In genomic region chr1:78725617-78726223, GRCm38 (mm10) we compare ENCODE assay signal across 9 mouse cellular contexts.
DNase-seq lines count a peak whose midpoint lies in the region; ATAC-seq and TF ChIP-seq lines count a peak whose summit lies in the region.
"Had no signal": no experiment of that assay in that cellular context is flagged by ENCODE, and none has a peak within 500 bp of the region (broad histone marks: within the 10 kb centered on the region; RNA-seq: fewer than 3 reads in every experiment).

No protein-coding gene starts in this region.

- intact Hi-C loops in left cerebral cortex, postnatal 4 days (cut with DNase I), result loop anchor here (2.0 kb wide), 2 partner anchors 715 to 915 kb away; partner anchors contain the start of gene Scg2
- intact Hi-C loops in gastrocnemius, adult 2 months (cut with DNase I), result loop anchor here (2.0 kb wide), 1 partner anchor 957 kb away; no protein-coding TSS in a partner anchor

- H3K4me3 ChIP-seq in forebrain, embryonic 12.5 days (replicated peaks), result no peak overlapping the region
- H3K4me3 ChIP-seq in midbrain, embryonic 14.5 days (replicated peaks; ENCODE audit: low read depth, low read length), result no peak overlapping the region
- H3K4me3 ChIP-seq in gastrocnemius, adult 2 months, result no peak overlapping the region
- H3K4me3 ChIP-seq in thymus, adult 2 months (ENCODE audit: control insufficient read depth, insufficient read depth, low read length), result no peak overlapping the region
- H3K4me3 ChIP-seq: myocyte had no signal

- H3K4me2 ChIP-seq in forebrain, embryonic 12.5 days, result no peak overlapping the region
- no peak overlapping the region for H3K4me2 ChIP-seq in midbrain, embryonic 14.5 days (ENCODE audit: low read length)

- ATAC-seq in forebrain, embryonic 12.5 days (ENCODE audit: low FRiP score), result peak; percentile 48
- ATAC-seq in midbrain, embryonic 14.5 days (ENCODE audit: low FRiP score, low TSS enrichment), result peak; percentile 9; the same call in 1 of the 2 replicates

- H3K4me1 ChIP-seq in forebrain, embryonic 12.5 days, result 0 out of 2 replicates have a peak, but pooled peaks cover 3% of the 10 kb centered on the region
- peaks cover 4% of the 10 kb centered on the region; the same call in 1 of the 2 replicates for H3K4me1 ChIP-seq in midbrain, embryonic 14.5 days (ENCODE audit: control insufficient read depth, insufficient read depth, low read length)
- H3K4me1 ChIP-seq in thymus, adult 2 months (replicated peaks; ENCODE audit: control insufficient read depth, insufficient read depth, low read length), result no peaks in the 10 kb centered on the region

- no peaks in the 10 kb centered on the region for H3K27me3 ChIP-seq in forebrain, embryonic 12.5 days
- H3K27me3 ChIP-seq in midbrain, embryonic 14.5 days (ENCODE audit: control insufficient read depth, insufficient read depth, low read length), result no peaks in the 10 kb centered on the region
- no peaks in the 10 kb centered on the region for H3K27me3 ChIP-seq in thymus, adult 2 months (ENCODE audit: control insufficient read depth, insufficient read depth, low read length)

- no peaks in the 10 kb centered on the region for H3K9me3 ChIP-seq in forebrain, embryonic 12.5 days
- H3K9me3 ChIP-seq in midbrain, embryonic 14.5 days (ENCODE audit: control insufficient read depth, low read length), result no peaks in the 10 kb centered on the region

- no peak overlapping the region for H3K9ac ChIP-seq in forebrain, embryonic 12.5 days
- H3K9ac ChIP-seq in midbrain, embryonic 14.5 days (replicated peaks; ENCODE audit: low read length), result no peak overlapping the region

- H3K27ac ChIP-seq in forebrain, embryonic 12.5 days, result no peak overlapping the region
- H3K27ac ChIP-seq in midbrain, embryonic 14.5 days (replicated peaks; ENCODE audit: low read depth, low read length), result no peak overlapping the region
- H3K27ac ChIP-seq in gastrocnemius, adult 2 months, result no peak overlapping the region
- H3K27ac ChIP-seq in thymus, adult 2 months (ENCODE audit: control insufficient read depth, insufficient read depth, low read length), result no peak overlapping the region

- no peak for TF ChIP-seq POLR2A in thymus, adult 2 months (IDR thresholded peaks at IDR 0.05; ENCODE audit: control insufficient read depth, extremely low read depth, insufficient read depth, low read length, poor library complexity)

- DNase-seq in left cerebral cortex, postnatal 4 days, result peak; percentile 49
- no peak for DNase-seq in left cerebral cortex, adult 18-20 months (ENCODE audit: low spot score in 2 of 2)
- peak; percentile 50 for DNase-seq in cerebellum, adult 9-10 months
- DNase-seq in midbrain, embryonic 14.5 days, result peak; percentile 70
- no peak for DNase-seq in gastrocnemius, adult 2 months
- no peak for DNase-seq in MN1 (ENCODE audit: low spot score)
- no peak for DNase-seq in thymus, adult 2 months

- 69% methylated on average over 6 of the region's 6 CpGs for WGBS in forebrain, embryonic 12.5 days
- WGBS in midbrain, embryonic 14.5 days, result 58% methylated on average over 6 of the region's 6 CpGs
- 87% methylated on average over 6 of the region's 6 CpGs for WGBS in thymus, adult 2 months

- H3K36me3 ChIP-seq in forebrain, embryonic 12.5 days (replicated peaks), result no peaks in the 10 kb centered on the region
- H3K36me3 ChIP-seq in midbrain, embryonic 14.5 days (ENCODE audit: control insufficient read depth, insufficient read depth, low read length), result no peaks in the 10 kb centered on the region
- no peaks in the 10 kb centered on the region for H3K36me3 ChIP-seq in thymus, adult 2 months (ENCODE audit: control insufficient read depth, insufficient read depth, low read length)

- no peak for TF ChIP-seq CTCF in gastrocnemius, adult 2 months (IDR thresholded peaks at IDR 0.05)
- no peak for TF ChIP-seq CTCF in thymus, adult 2 months (IDR thresholded peaks at IDR 0.05; ENCODE audit: borderline replicate concordance, control insufficient read depth, extremely low read depth, insufficient read depth, low read length, poor library complexity)

Comparison
In these comparisons a context has a peak if more than half of its experiments do, and no peak if none do; other contexts are left out.
1. DNase-seq: peak in left cerebral cortex, postnatal 4 days (single experiment), cerebellum, adult 9-10 months (single experiment) and midbrain, embryonic 14.5 days (single experiment); none in left cerebral cortex, adult 18-20 months (0 of 2), gastrocnemius, adult 2 months (single experiment), MN1 (single experiment) and thymus, adult 2 months (single experiment).